Mouse (Mus musculus) CH12.LX (cell line): Measurements from ENCODE around the gene Erbb2. TPM values are rescaled to one million over a fixed set of nuclear protein-coding genes. Genes with fewer than 3 reads are reported as not detected.

ENCODE experiments used
- DNase-seq: peaks from one replicate; pipeline ENCODE4 v3.0.0-alpha.2; 2013; ENCODE audit errors: extremely low read depth
- H3K27ac ChIP-seq: 2 replicates; pipeline ENCODE4 v1.5.1; 2012; ENCODE audit warnings: low read depth, mild to moderate bottlenecking, control low read depth, moderate library complexity; ENCODE audit not compliant: insufficient read depth
- H3K27me3 ChIP-seq: replicated peaks from 2 replicates; pipeline ENCODE3; 2012; ENCODE audit warnings: inconsistent platforms
- H3K36me3 ChIP-seq, 2 experiments: replicated peaks in 1 of 2; 2 replicates each; pipeline versions ENCODE3 to v1.6.1; 2012; ENCODE audit warnings: inconsistent platforms in 1 of 2, low read length in 1 of 2, mild to moderate bottlenecking in 1 of 2, mixed read lengths in 1 of 2, moderate library complexity in 1 of 2; ENCODE audit not compliant: control insufficient read depth in 1 of 2, insufficient read depth in 1 of 2
- H3K4me1 ChIP-seq, 2 experiments: 2 replicates each; pipeline ENCODE4 v1.6.1; 2012; ENCODE audit warnings: inconsistent platforms in 1 of 2, moderate library complexity in 1 of 2; ENCODE audit not compliant: insufficient read depth in 2 of 2, control insufficient read depth in 1 of 2
- H3K4me2 ChIP-seq: 2 replicates; pipeline ENCODE4 v1.6.1; 2012; ENCODE audit warnings: low read depth, mild to moderate bottlenecking, control low read depth; ENCODE audit not compliant: poor library complexity, insufficient read depth, severe bottlenecking
- H3K4me3 ChIP-seq, 3 experiments: fragments of 150-350 bp in 1 of 3; sonication (generic) in 1 of 3; replicated peaks in 1 of 3; 2 replicates each; pipeline versions ENCODE3 to v1.5.1; 2011 to 2012; ENCODE audit warnings: low read depth in 2 of 3, low read length in 2 of 3, mild to moderate bottlenecking in 2 of 3, moderate library complexity in 2 of 3, control low read depth in 1 of 3, improper control_type of control experiment in 1 of 3, inconsistent platforms in 1 of 3, mixed read lengths in 1 of 3; ENCODE audit not compliant: poor library complexity in 1 of 3
- H3K79me2 ChIP-seq: replicated peaks from 2 replicates; pipeline ENCODE4 v1.6.1; 2012; ENCODE audit warnings: mild to moderate bottlenecking, moderate library complexity; ENCODE audit not compliant: control insufficient read depth, poor library complexity, insufficient read depth, severe bottlenecking; ENCODE audit errors: extremely low read depth
- H3K9ac ChIP-seq: 2 replicates; pipeline ENCODE4 v1.6.1; 2012; ENCODE audit warnings: low read depth, mild to moderate bottlenecking, control low read depth, moderate library complexity; ENCODE audit not compliant: insufficient read depth
- H3K9me3 ChIP-seq: replicated peaks from 2 replicates; pipeline ENCODE3; 2012; ENCODE audit warnings: low read length, inconsistent platforms, mixed read lengths
- CTCF ChIP-seq, 2 experiments: IDR thresholded peaks in 1 of 2; conservative IDR thresholded peaks in 1 of 2; 2 replicates each; pipeline ENCODE4 v1.5.1; 2011 to 2012; ENCODE audit warnings: low read depth in 2 of 2, low read length in 2 of 2, improper control_type of control experiment in 1 of 2, inconsistent platforms in 1 of 2, mild to moderate bottlenecking in 1 of 2, moderate library complexity in 1 of 2
- ELF1 ChIP-seq: IDR thresholded peaks from 2 replicates; pipeline ENCODE4 v1.6.1; 2014; ENCODE audit warnings: low read depth, mild to moderate bottlenecking, inconsistent platforms, low read length, improper control_type of control experiment
- ETS1 ChIP-seq: conservative IDR thresholded peaks from 2 replicates; pipeline ENCODE4 v1.6.1; 2012; ENCODE audit warnings: low read depth, mild to moderate bottlenecking, inconsistent platforms, low read length, improper control_type of control experiment, moderate library complexity
- GABPA ChIP-seq: IDR thresholded peaks from 2 replicates; pipeline ENCODE4 v1.6.1; 2012; ENCODE audit warnings: low read depth, low read length, improper control_type of control experiment, inconsistent platforms; ENCODE audit not compliant: insufficient replicate concordance
- IRF4 ChIP-seq: IDR thresholded peaks from 2 replicates; pipeline ENCODE4 v1.6.1; 2014; ENCODE audit warnings: low read depth, mild to moderate bottlenecking, inconsistent platforms, low read length, improper control_type of control experiment
- JUND ChIP-seq: conservative IDR thresholded peaks from 2 replicates; pipeline ENCODE4 v1.6.1; 2011; ENCODE audit warnings: low read depth, low read length, improper control_type of control experiment
- MAFK ChIP-seq: IDR thresholded peaks from 2 replicates; pipeline ENCODE4 v1.6.1; 2011; ENCODE audit warnings: low read length, improper control_type of control experiment; ENCODE audit not compliant: insufficient replicate concordance
- MAX ChIP-seq: IDR thresholded peaks from 2 replicates; pipeline ENCODE4 v1.6.1; 2011; ENCODE audit warnings: low read length, improper control_type of control experiment
- MEF2A ChIP-seq: IDR thresholded peaks from 2 replicates; pipeline ENCODE4 v1.6.1; 2014; ENCODE audit warnings: low read depth, mild to moderate bottlenecking, inconsistent platforms, low read length, improper control_type of control experiment, borderline replicate concordance
- MXI1 ChIP-seq: IDR thresholded peaks from 2 replicates; pipeline ENCODE4 v1.6.1; 2011; ENCODE audit warnings: mild to moderate bottlenecking, low read depth, low read length, improper control_type of control experiment
- MYC ChIP-seq: IDR thresholded peaks from 2 replicates; pipeline ENCODE4 v1.6.1; 2011; ENCODE audit warnings: low read depth, mild to moderate bottlenecking, improper control_type of control experiment, low read length
- NELFE ChIP-seq: IDR thresholded peaks from 2 replicates; pipeline ENCODE4 v1.6.1; 2011; ENCODE audit warnings: low read depth, low read length, improper control_type of control experiment
- NRF1 ChIP-seq: IDR thresholded peaks from 2 replicates; pipeline ENCODE4 v1.6.1; 2014; ENCODE audit warnings: low read depth, mild to moderate bottlenecking, inconsistent platforms, low read length, improper control_type of control experiment, moderate library complexity
- PAX5 ChIP-seq: IDR thresholded peaks from 2 replicates; pipeline ENCODE4 v1.6.1; 2012; ENCODE audit warnings: low read length, inconsistent platforms, mixed read lengths
- RCOR1 ChIP-seq: conservative IDR thresholded peaks from 2 replicates; pipeline ENCODE4 v1.6.1; 2012; ENCODE audit warnings: low read depth, mild to moderate bottlenecking, inconsistent platforms, low read length, improper control_type of control experiment
- SMC3 ChIP-seq: IDR thresholded peaks from 2 replicates; pipeline ENCODE4 v1.6.1; 2011; ENCODE audit warnings: low read depth, low read length, improper control_type of control experiment
- TBP ChIP-seq: conservative IDR thresholded peaks from 2 replicates; pipeline ENCODE4 v1.6.1; 2011; ENCODE audit warnings: low read depth, low read length, improper control_type of control experiment
- TCF12 ChIP-seq: IDR thresholded peaks from 2 replicates; pipeline ENCODE4 v1.6.1; 2014; ENCODE audit warnings: low read depth, mild to moderate bottlenecking, inconsistent platforms, low read length, improper control_type of control experiment
- USF1 ChIP-seq: IDR thresholded peaks from 2 replicates; pipeline ENCODE4 v1.6.1; 2014; ENCODE audit warnings: low read depth, mild to moderate bottlenecking, inconsistent platforms, low read length, improper control_type of control experiment
- ZNF384 ChIP-seq: IDR thresholded peaks from 2 replicates; pipeline ENCODE4 v1.6.1; 2012; ENCODE audit warnings: low read depth, low read length, improper control_type of control experiment, inconsistent platforms
- dilution Hi-C: fragments of 300-500 bp; cut with MboI; formaldehyde crosslinking; loops from 2 replicates; pipeline ENCODE4 v1.14.3; 2020; ENCODE audit warnings: low sequenced_read_pairs; ENCODE audit not compliant: extremely low pct_unique_long_range_greater_than_20kb, extremely low pct_ligation_motif_present
- in situ Hi-C: fragments of 300-500 bp; cut with MboI; formaldehyde crosslinking; loops from 3 replicates; pipeline ENCODE4 v1.14.3; 2019; ENCODE audit warnings: low sequenced_read_pairs, low pct_ligation_motif_present, low pct_unique_long_range_greater_than_20kb, mixed read lengths
- polyA plus RNA-seq: library from polyadenylated mRNA; unstranded; fragments of >175 nt; gene quantifications from 2 replicates; pipeline ENCODE4 v1.2.1, GENCODE M21; 2012; ENCODE audit warnings: low read depth; ENCODE audit not compliant: insufficient read length
- total RNA-seq, 2 experiments: library from RNA; depleted of rRNA; stranded (reverse); fragments of 300-350 nt in 1 of 2; fragments of >200 nt in 1 of 2; gene quantifications; 2 replicates each; pipeline ENCODE4 v1.2.3; 2012 to 2014

Gene Erbb2
- total and polyA plus RNA-seq, 3 experiments: 0.06 to 0.17 TPM; not detected in 1

- no peaks in the 10 kb centered on the region; the same call in 1 of the 2 replicates for H3K79me2 ChIP-seq
- H3K27ac ChIP-seq: no peak overlapping the region
- H3K4me1 ChIP-seq: peaks cover 0 to 7% of the 10 kb centered on the region in 2 experiments; a peak in 2 of 4 replicates
- DNase-seq: no peak
- H3K36me3 ChIP-seq: peaks cover 3 to 53% of the 10 kb centered on the region in 2 experiments
- dilution Hi-C loops (no loop called here), in situ Hi-C loops (no loop called here)
- no peaks in the 10 kb centered on the region for H3K9me3 ChIP-seq
- H3K4me2 ChIP-seq: no peak overlapping the region
- H3K9ac ChIP-seq: no peak overlapping the region
- TF ChIP-seq CTCF (conservative IDR thresholded peaks at IDR 0.05 in 1 of 2, IDR thresholded peaks at IDR 0.05 in 1 of 2; ENCODE audit: low read depth in 2 of 2, low read length in 2 of 2) (no peak), GABPA (no peak), NRF1 (no peak), ZNF384 (no peak), USF1 (no peak), ELF1 (no peak), ETS1 (no peak), TCF12 (no peak), MEF2A (no peak)
- H3K4me3 ChIP-seq: no peak overlapping the region
- no peaks in the 10 kb centered on the region for H3K27me3 ChIP-seq
Measured at GRCm38 (mm10) chr11:98367863-98368186, 44.4 kb upstream of the Erbb2 start.

GRCm38 (mm10) chr11:98369337-98369736, 42.9 kb upstream of the Erbb2 start:
- dilution Hi-C loops (no loop called here), in situ Hi-C loops (no loop called here)
- Histone ChIP-seq H3K9ac (no peak overlapping the region), H3K4me3 (no peak overlapping the region), H3K9me3 (no peaks in the 10 kb centered on the region), H3K27ac (no peak overlapping the region), H3K4me2 (no peak overlapping the region), H3K4me1 (peaks cover 0 to 7% of the 10 kb centered on the region in 2 experiments; a peak in 2 of 4 replicates), H3K36me3 (peaks cover 7 to 57% of the 10 kb centered on the region in 2 experiments), H3K27me3 (no peaks in the 10 kb centered on the region), H3K79me2 (no peaks in the 10 kb centered on the region; the same call in 1 of the 2 replicates)
- TF ChIP-seq MXI1 (no peak), IRF4 (no peak), MAX (no peak), MAFK (no peak), MEF2A (no peak), NELFE (no peak), ZNF384 (no peak), PAX5 (no peak), TBP (no peak), JUND (no peak), MYC (no peak), RCOR1 (no peak), GABPA (no peak), ELF1 (no peak), SMC3 (no peak)
- no peak for DNase-seq
